Mouse (Mus musculus): ENCODE measurements around the gene Crat. TPM values are rescaled to one million over a fixed set of nuclear protein-coding genes. Genes with fewer than 3 reads are reported as not detected.

The Crat gene
- polyA plus RNA-seq, 1 experiment = 96.4 TPM

DNA sequence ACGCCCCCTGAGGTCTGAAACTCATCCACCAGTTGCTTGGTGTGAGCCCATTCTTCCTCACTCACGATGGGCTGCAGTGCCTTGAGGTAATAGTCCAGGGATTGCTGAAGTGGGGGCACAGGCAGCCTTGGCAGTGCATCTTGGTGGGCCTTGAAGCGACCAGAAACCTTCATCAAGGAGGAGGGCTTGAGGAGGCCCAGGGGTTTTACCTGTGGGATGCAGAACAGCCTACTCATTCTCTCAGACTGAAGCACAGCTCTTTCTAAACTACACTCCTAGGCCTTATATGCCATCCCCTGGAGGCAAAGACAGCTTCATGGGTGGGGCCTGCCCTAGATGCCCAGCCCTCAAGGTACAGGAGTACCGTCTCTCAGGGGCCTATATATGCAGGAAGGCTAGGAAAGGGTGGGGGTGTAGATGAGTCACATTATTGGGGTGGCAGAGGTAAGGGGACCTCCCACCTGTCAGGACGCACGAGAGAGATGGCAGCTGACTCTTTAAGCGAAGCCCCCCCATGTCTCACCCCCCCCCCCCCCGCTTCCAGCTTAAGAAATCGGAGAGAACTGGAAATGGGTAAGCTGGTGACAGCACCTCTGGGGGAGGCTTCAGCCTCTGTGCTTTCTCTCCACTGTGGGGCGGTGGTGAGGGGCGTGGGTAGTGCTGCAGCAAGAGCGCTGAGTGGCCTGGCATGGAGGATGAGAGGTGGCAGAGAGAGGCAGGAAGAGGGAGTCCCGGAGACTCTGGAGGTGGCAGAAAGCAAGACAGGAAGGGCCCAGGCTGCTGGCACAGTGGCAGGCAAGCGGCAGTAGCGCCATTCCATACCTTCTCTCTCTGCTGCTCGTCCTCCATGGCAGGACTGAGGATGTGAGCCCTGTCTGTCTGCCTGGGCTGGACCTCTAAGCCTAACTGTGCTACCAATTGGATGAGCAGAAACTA is 2.3 kb downstream of the Crat start:
- H3K36me3 ChIP-seq (ENCODE audit: control insufficient read depth, insufficient read depth, low read length) = no peaks in the 10 kb centered on the region
- no peak overlapping the region for H3K27ac ChIP-seq (ENCODE audit: control insufficient read depth, insufficient read depth, low read length)
- H3K4me3 ChIP-seq (ENCODE audit: control insufficient read depth, insufficient read depth, low read length) = no peak overlapping the region
- peak; percentile 21 for DNase-seq
- 87% methylated on average over 16 of the region's 16 CpGs for WGBS
- no peak for TF ChIP-seq CTCF (IDR thresholded peaks at IDR 0.05; ENCODE audit: borderline replicate concordance, control insufficient read depth, extremely low read depth, insufficient read depth, low read length, poor library complexity)
- TF ChIP-seq POLR2A (IDR thresholded peaks at IDR 0.05; ENCODE audit: control insufficient read depth, extremely low read depth, insufficient read depth, low read length, poor library complexity) = no peak
- H3K4me1 ChIP-seq (replicated peaks; ENCODE audit: control insufficient read depth, insufficient read depth, low read length) = peaks cover 13% of the 10 kb centered on the region
- H3K27me3 ChIP-seq (ENCODE audit: control insufficient read depth, insufficient read depth, low read length) = no peaks in the 10 kb centered on the region

DNA sequence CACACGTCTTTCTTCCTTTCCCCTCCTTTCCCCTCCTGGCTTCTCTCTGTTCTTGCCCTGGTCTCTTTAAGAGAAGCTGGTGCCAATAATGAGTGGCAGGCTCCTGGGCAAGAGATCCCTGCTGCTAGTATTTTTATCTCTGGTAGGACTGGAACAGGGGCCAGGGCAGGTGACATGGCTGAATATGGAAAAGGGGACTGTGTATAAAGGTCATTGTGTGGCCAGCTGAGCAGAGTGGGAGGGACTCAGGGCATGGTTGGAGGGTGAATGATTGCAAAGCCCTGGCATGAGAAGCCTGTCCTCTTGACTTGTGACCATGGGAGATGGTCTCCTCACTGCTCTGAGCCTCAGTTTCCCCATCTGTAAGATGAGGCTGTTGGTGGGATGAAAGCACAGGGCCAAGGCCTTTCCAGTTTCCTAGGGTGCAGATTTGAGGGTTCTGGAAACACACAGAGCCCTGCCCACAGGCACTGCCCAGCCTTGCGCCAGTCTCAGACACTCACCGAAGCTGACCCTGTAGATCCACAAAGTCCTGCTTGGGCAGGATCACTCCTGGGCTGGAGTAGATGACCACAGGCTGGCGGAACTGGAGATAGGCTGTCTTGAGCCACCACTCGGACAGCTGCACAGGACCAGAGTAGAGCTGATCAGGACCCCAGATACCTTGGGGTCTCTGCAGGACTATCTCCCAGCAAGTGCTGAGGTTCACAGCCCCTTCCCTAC is 6.0 kb downstream of the Crat start:
- H3K27ac ChIP-seq (ENCODE audit: control insufficient read depth, insufficient read depth, low read length) = no peak overlapping the region
- TF ChIP-seq CTCF (IDR thresholded peaks at IDR 0.05; ENCODE audit: borderline replicate concordance, control insufficient read depth, extremely low read depth, insufficient read depth, low read length, poor library complexity) (no peak), POLR2A (IDR thresholded peaks at IDR 0.05; ENCODE audit: control insufficient read depth, extremely low read depth, insufficient read depth, low read length, poor library complexity) (no peak)
- H3K36me3 ChIP-seq (ENCODE audit: control insufficient read depth, insufficient read depth, low read length) = no peaks in the 10 kb centered on the region
- H3K4me1 ChIP-seq (replicated peaks; ENCODE audit: control insufficient read depth, insufficient read depth, low read length) = peaks cover 5% of the 10 kb centered on the region; the same call in 1 of the 2 replicates
- H3K27me3 ChIP-seq (ENCODE audit: control insufficient read depth, insufficient read depth, low read length) = no peaks in the 10 kb centered on the region
- DNase-seq = no peak
- WGBS = over 99% methylated on average over 5 of the region's 5 CpGs
- no peak overlapping the region for H3K4me3 ChIP-seq (ENCODE audit: control insufficient read depth, insufficient read depth, low read length)

DNA sequence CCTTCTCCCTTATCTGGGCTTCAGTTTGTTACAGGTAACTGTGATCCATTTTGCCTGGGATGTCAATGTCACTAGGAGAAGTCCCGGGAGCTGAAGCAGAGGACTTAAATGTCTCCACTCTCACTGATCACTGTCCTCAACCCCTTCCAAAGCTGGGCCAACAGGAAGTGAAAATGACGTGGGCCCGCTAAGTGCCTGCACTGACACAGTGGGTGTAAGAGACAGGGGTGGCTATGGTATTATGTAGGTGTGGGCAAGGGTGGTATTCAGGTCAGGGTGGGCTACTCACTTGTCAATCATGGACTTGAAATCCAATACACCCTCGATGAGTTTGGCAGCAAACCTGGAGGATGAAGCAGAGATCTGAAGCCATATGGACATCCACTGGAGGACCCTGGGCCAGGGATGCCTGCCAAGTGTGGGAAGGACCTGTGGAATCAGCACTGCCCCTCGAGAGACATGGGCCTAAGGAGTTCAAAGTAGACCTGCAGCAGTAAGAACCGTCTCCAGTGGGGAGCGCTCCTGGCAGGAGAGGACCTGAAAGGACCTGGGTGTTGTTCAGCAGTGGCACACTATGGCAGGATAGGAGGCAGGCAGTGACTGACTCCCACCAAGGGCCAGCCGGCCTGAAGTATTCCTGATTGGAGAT is 7.0 kb downstream of the Crat start:
- Histone ChIP-seq H3K4me1 (replicated peaks; ENCODE audit: control insufficient read depth, insufficient read depth, low read length) (peaks cover under 1% of the 10 kb centered on the region; the same call in 1 of the 2 replicates), H3K4me3 (ENCODE audit: control insufficient read depth, insufficient read depth, low read length) (no peak overlapping the region), H3K27ac (ENCODE audit: control insufficient read depth, insufficient read depth, low read length) (no peak overlapping the region), H3K27me3 (ENCODE audit: control insufficient read depth, insufficient read depth, low read length) (no peaks in the 10 kb centered on the region), H3K36me3 (ENCODE audit: control insufficient read depth, insufficient read depth, low read length) (no peaks in the 10 kb centered on the region)
- WGBS = 90% methylated on average over 8 of the region's 8 CpGs
- no peak for DNase-seq
- TF ChIP-seq CTCF (IDR thresholded peaks at IDR 0.05; ENCODE audit: borderline replicate concordance, control insufficient read depth, extremely low read depth, insufficient read depth, low read length, poor library complexity) (no peak), POLR2A (IDR thresholded peaks at IDR 0.05; ENCODE audit: control insufficient read depth, extremely low read depth, insufficient read depth, low read length, poor library complexity) (no peak)

DNA sequence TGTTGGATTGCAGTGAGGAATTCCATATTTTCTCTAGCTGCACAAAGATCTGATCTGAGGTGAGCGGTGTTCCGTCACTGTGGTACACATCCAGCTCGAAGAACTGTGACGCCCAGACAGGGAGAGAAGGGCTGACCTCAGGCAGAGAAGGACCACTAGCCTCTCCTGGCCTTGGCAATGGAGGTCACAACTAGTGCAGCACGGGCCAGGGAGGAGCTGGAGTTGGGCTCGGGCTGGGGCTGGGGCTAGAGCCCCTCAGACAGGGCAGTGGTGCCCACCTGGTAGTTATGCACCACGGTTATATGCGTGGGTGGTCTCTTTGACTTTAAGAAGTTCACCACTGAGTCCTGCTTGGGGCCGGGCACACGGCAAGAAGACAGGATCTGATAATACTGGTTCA is 7.8 kb downstream of the Crat start:
- Histone ChIP-seq H3K27ac (ENCODE audit: control insufficient read depth, insufficient read depth, low read length) (no peak overlapping the region), H3K36me3 (ENCODE audit: control insufficient read depth, insufficient read depth, low read length) (no peaks in the 10 kb centered on the region), H3K4me1 (replicated peaks; ENCODE audit: control insufficient read depth, insufficient read depth, low read length) (no peaks in the 10 kb centered on the region; the same call in 1 of the 2 replicates), H3K27me3 (ENCODE audit: control insufficient read depth, insufficient read depth, low read length) (no peaks in the 10 kb centered on the region), H3K4me3 (ENCODE audit: control insufficient read depth, insufficient read depth, low read length) (no peak overlapping the region)
- 98% methylated on average over 10 of the region's 10 CpGs for WGBS
- TF ChIP-seq POLR2A (IDR thresholded peaks at IDR 0.05; ENCODE audit: control insufficient read depth, extremely low read depth, insufficient read depth, low read length, poor library complexity) (no peak), CTCF (IDR thresholded peaks at IDR 0.05; ENCODE audit: borderline replicate concordance, control insufficient read depth, extremely low read depth, insufficient read depth, low read length, poor library complexity) (no peak)
- DNase-seq = no peak

DNA sequence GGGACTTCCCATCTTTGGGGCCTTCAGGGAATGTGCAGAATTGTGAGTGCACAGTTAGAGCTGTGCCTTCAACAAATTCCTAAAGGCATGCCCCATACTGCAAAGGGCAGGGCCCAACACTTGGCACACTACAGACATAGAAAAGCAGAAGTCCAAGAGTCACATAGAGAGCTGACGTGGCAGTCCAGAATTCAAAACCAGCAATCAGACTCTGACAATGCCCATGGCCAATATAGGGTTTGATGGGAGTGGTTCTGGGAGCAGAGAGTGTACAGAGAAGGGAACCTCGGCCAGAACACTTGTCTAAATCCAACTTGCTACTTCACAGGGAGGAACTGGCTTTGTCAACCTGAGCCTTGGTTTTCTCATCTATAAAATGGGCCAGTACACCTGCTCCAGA is 8.4 kb downstream of the Crat start:
- H3K27me3 ChIP-seq (ENCODE audit: control insufficient read depth, insufficient read depth, low read length) = no peaks in the 10 kb centered on the region
- DNase-seq = no peak
- no peaks in the 10 kb centered on the region; the same call in 1 of the 2 replicates for H3K4me1 ChIP-seq (replicated peaks; ENCODE audit: control insufficient read depth, insufficient read depth, low read length)
- H3K27ac ChIP-seq (ENCODE audit: control insufficient read depth, insufficient read depth, low read length) = no peak overlapping the region
- H3K4me3 ChIP-seq (ENCODE audit: control insufficient read depth, insufficient read depth, low read length) = no peak overlapping the region
- H3K36me3 ChIP-seq (ENCODE audit: control insufficient read depth, insufficient read depth, low read length) = no peaks in the 10 kb centered on the region
- 90% methylated on average over 2 of the region's 2 CpGs for WGBS
- TF ChIP-seq POLR2A (IDR thresholded peaks at IDR 0.05; ENCODE audit: control insufficient read depth, extremely low read depth, insufficient read depth, low read length, poor library complexity) (no peak), CTCF (IDR thresholded peaks at IDR 0.05; ENCODE audit: borderline replicate concordance, control insufficient read depth, extremely low read depth, insufficient read depth, low read length, poor library complexity) (no peak)

DNA sequence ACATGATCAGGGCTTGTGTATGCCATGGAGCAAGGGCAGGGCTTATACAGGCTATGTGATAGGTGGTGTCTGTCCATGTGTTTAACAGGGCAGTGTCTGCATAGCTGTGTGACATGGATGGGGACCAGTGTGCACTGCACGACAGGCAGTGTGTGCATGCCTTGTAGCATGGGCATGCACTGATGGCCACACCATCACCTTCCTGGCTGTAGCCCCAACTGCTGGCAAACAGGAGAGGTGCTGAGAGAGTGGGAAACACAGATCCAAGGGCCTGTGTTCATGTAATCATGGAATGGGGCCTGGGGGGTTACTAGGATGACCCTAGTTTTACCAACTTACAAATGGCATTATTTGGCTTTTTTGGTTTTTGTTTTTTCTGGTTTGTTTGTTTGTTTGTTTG is 11.7 kb downstream of the Crat start:
- WGBS = 96% methylated on average over 1 of the region's 1 CpGs
- no peak overlapping the region for H3K27ac ChIP-seq (ENCODE audit: control insufficient read depth, insufficient read depth, low read length)
- H3K4me1 ChIP-seq (replicated peaks; ENCODE audit: control insufficient read depth, insufficient read depth, low read length) = no peaks in the 10 kb centered on the region; the same call in 1 of the 2 replicates
- H3K27me3 ChIP-seq (ENCODE audit: control insufficient read depth, insufficient read depth, low read length) = no peaks in the 10 kb centered on the region
- peaks cover 8% of the 10 kb centered on the region; the same call in 1 of the 2 replicates for H3K36me3 ChIP-seq (ENCODE audit: control insufficient read depth, insufficient read depth, low read length)
- no peak for DNase-seq
- H3K4me3 ChIP-seq (ENCODE audit: control insufficient read depth, insufficient read depth, low read length) = no peak overlapping the region
- TF ChIP-seq POLR2A (IDR thresholded peaks at IDR 0.05; ENCODE audit: control insufficient read depth, extremely low read depth, insufficient read depth, low read length, poor library complexity) (no peak), CTCF (IDR thresholded peaks at IDR 0.05; ENCODE audit: borderline replicate concordance, control insufficient read depth, extremely low read depth, insufficient read depth, low read length, poor library complexity) (no peak)
